In genomic region chr11:3963155-3963554, GRCm38 (mm10) we compare ENCODE assay signal across 8 mouse cellular contexts. TPM values are rescaled to one million over a fixed set of nuclear protein-coding genes. Genes with fewer than 3 reads are reported as not detected.
DNase-seq lines count a peak whose midpoint lies in the region; ATAC-seq and TF ChIP-seq lines count a peak whose summit lies in the region.

No protein-coding gene starts in this region.

- H3K27me3 ChIP-seq in thymus, adult 2 months (ENCODE audit: control insufficient read depth, insufficient read depth, low read length), result no peaks in the 10 kb centered on the region
- no peaks in the 10 kb centered on the region for H3K27me3 ChIP-seq in kidney, postnatal 0 days (ENCODE audit: insufficient read depth, low read length)
- H3K27me3 ChIP-seq in midbrain, postnatal 0 days (ENCODE audit: insufficient read depth, low read length), result no peaks in the 10 kb centered on the region

- H3K9ac ChIP-seq in kidney, postnatal 0 days (ENCODE audit: low read depth, low read length), result peak overlapping the region; percentile 64; the same call in 1 of the 2 replicates
- no peak overlapping the region for H3K9ac ChIP-seq in midbrain, postnatal 0 days (replicated peaks; ENCODE audit: low read length, poor library complexity, severe bottlenecking)

- H3K9me3 ChIP-seq in kidney, postnatal 0 days (replicated peaks; ENCODE audit: low read length), result no peaks in the 10 kb centered on the region
- no peaks in the 10 kb centered on the region for H3K9me3 ChIP-seq in midbrain, postnatal 0 days (ENCODE audit: low read length)

- peaks cover 9% of the 10 kb centered on the region; the same call in 1 of the 2 replicates for H3K4me1 ChIP-seq in thymus, adult 2 months (replicated peaks; ENCODE audit: control insufficient read depth, insufficient read depth, low read length)
- 0 out of 2 replicates have a peak, but pooled peaks cover 6% of the 10 kb centered on the region for H3K4me1 ChIP-seq in kidney, postnatal 0 days (replicated peaks; ENCODE audit: insufficient read depth, low read length)
- H3K4me1 ChIP-seq in midbrain, postnatal 0 days (ENCODE audit: insufficient read depth, low read length), result 0 out of 2 replicates have a peak, but pooled peaks cover 6% of the 10 kb centered on the region

- H3K4me3 ChIP-seq in thymus, adult 2 months (ENCODE audit: control insufficient read depth, insufficient read depth, low read length), result peak overlapping the region; percentile 30
- H3K4me3 ChIP-seq in kidney, postnatal 0 days (replicated peaks; ENCODE audit: low read depth, low read length), result 0 out of 2 replicates have a peak overlapping the region, but pooled peaks have one; percentile 64
- H3K4me3 ChIP-seq in midbrain, postnatal 0 days (ENCODE audit: low read depth, low read length), result peak overlapping the region; percentile 76

- no peak for TF ChIP-seq CTCF in thymus, adult 2 months (IDR thresholded peaks at IDR 0.05; ENCODE audit: borderline replicate concordance, control insufficient read depth, extremely low read depth, insufficient read depth, low read length, poor library complexity)
- no peak for TF ChIP-seq CTCF in kidney, postnatal 0 days (IDR thresholded peaks at IDR 0.05; ENCODE audit: low read depth)
- TF ChIP-seq CTCF in midbrain, postnatal 0 days (IDR thresholded peaks at IDR 0.05), result no peak

- WGBS in thymus, adult 2 months, result 88% methylated on average over 10 of the region's 10 CpGs
- 87% methylated on average over 10 of the region's 10 CpGs for WGBS in kidney, postnatal 0 days
- WGBS in midbrain, postnatal 0 days, result 82% methylated on average over 10 of the region's 10 CpGs

- ATAC-seq in cerebellum, adult (ENCODE audit: insufficient number of reproducible peaks, low FRiP score, low TSS enrichment), result no peak
- peak; percentile 38; the same call in 1 of the 2 replicates for ATAC-seq in kidney, postnatal 0 days (replicated peaks; ENCODE audit: low FRiP score, low read depth)
- no peak; the same call in 1 of the 2 replicates for ATAC-seq in midbrain, postnatal 0 days (ENCODE audit: low FRiP score)

- DNase-seq in cerebellum, adult 9-10 months, result peak; percentile 20
- DNase-seq in thymus, adult 2 months, result peak; percentile 22
- DNase-seq in thymus, postnatal 0 days (ENCODE audit: low spot score), result no peak
- DNase-seq in kidney, postnatal 0 days (ENCODE audit: low spot score), result no peak
- no peak for DNase-seq in midbrain, postnatal 0 days (ENCODE audit: low spot score)
- DNase-seq in layer of hippocampus, postnatal 25 days (ENCODE audit: extremely low spot score in 1 of 2, low spot score in 1 of 2), result no peak
- DNase-seq in thymus, postnatal 25 days, result no peak

- peak overlapping the region; percentile 74; the same call in 1 of the 2 replicates for H3K4me2 ChIP-seq in kidney, postnatal 0 days (ENCODE audit: low read length)
- peak overlapping the region; percentile 81; the same call in 1 of the 2 replicates for H3K4me2 ChIP-seq in midbrain, postnatal 0 days (ENCODE audit: low read depth, low read length, poor library complexity, severe bottlenecking)

- no peaks in the 10 kb centered on the region for H3K36me3 ChIP-seq in thymus, adult 2 months (ENCODE audit: control insufficient read depth, insufficient read depth, low read length)
- H3K36me3 ChIP-seq in kidney, postnatal 0 days (ENCODE audit: insufficient read depth, low read length), result peaks cover 3% of the 10 kb centered on the region; the same call in 1 of the 2 replicates
- H3K36me3 ChIP-seq in midbrain, postnatal 0 days (ENCODE audit: insufficient read depth, low read length), result no peaks in the 10 kb centered on the region

- peak overlapping the region; percentile 21; the same call in 1 of the 2 replicates for H3K27ac ChIP-seq in thymus, adult 2 months (ENCODE audit: control insufficient read depth, insufficient read depth, low read length)
- H3K27ac ChIP-seq in kidney, postnatal 0 days, result peak overlapping the region; percentile 84; the same call in 1 of the 2 replicates
- H3K27ac ChIP-seq in midbrain, postnatal 0 days (ENCODE audit: low read depth, low read length), result peak overlapping the region; percentile 58; the same call in 1 of the 2 replicates

- TF ChIP-seq POLR2A in thymus, adult 2 months (IDR thresholded peaks at IDR 0.05; ENCODE audit: control insufficient read depth, extremely low read depth, insufficient read depth, low read length, poor library complexity), result no peak

RNA-seq across cellular contexts. Expression of gene Pes1, which starts 0.6 kb away (rescaled TPM):
- 53.1 and 55.6 TPM in 2 replicates for polyA plus RNA-seq in thymus, adult 2 months (2012; rRNA removed)
- polyA plus RNA-seq in thymus, postnatal 0 days (2015; fragmentation: Nextera tagmentation; extraction: Ambion mirVana), result 54.9 and 66.4 TPM in 2 replicates
- polyA plus RNA-seq in kidney, postnatal 0 days (2015; fragmentation: Nextera tagmentation; extraction: Ambion mirVana), result 55.0 and 61.7 TPM in 2 replicates
- 36.1 and 37.7 TPM in 2 replicates for total RNA-seq in midbrain, postnatal 0 days (2014; rRNA removed)
- polyA plus RNA-seq in midbrain, postnatal 0 days (2015; fragmentation: Nextera tagmentation; extraction: Ambion mirVana), result 49.0 TPM in 2 replicates
- 10 to 100 TPM; 41.8 to 46.5 TPM for total RNA-seq in layer of hippocampus, postnatal 25 days (2021)

RNA-seq across cellular contexts. Expression of gene 4930556J24Rik, which starts 13.4 kb away (rescaled TPM):
- not detected in 2 replicates for polyA plus RNA-seq in thymus, adult 2 months (2012; rRNA removed)
- 0.10 TPM in 1 of 2 replicates, not detected in the other for polyA plus RNA-seq in thymus, postnatal 0 days (2015; fragmentation: Nextera tagmentation; extraction: Ambion mirVana)
- polyA plus RNA-seq in kidney, postnatal 0 days (2015; fragmentation: Nextera tagmentation; extraction: Ambion mirVana), result 0.61 and 1.2 TPM in 2 replicates
- total RNA-seq in midbrain, postnatal 0 days (2014; rRNA removed), result 0.16 TPM in 1 of 2 replicates, not detected in the other
- polyA plus RNA-seq in midbrain, postnatal 0 days (2015; fragmentation: Nextera tagmentation; extraction: Ambion mirVana), result 0.26 TPM in 1 of 2 replicates, not detected in the other
- under 1 TPM in 1 of 2 experiments, not detected in 1; 0.22 TPM for total RNA-seq in layer of hippocampus, postnatal 25 days (2021)

RNA-seq across cellular contexts. Expression of gene Gal3st1, which starts 20.3 kb away (rescaled TPM):
- polyA plus RNA-seq in thymus, adult 2 months (2012; rRNA removed), result 1.7 and 2.1 TPM in 2 replicates
- 0.17 and 0.39 TPM in 2 replicates for polyA plus RNA-seq in thymus, postnatal 0 days (2015; fragmentation: Nextera tagmentation; extraction: Ambion mirVana)
- polyA plus RNA-seq in kidney, postnatal 0 days (2015; fragmentation: Nextera tagmentation; extraction: Ambion mirVana), result 26.2 and 30.3 TPM in 2 replicates
- total RNA-seq in midbrain, postnatal 0 days (2014; rRNA removed), result 17.0 and 20.9 TPM in 2 replicates
- polyA plus RNA-seq in midbrain, postnatal 0 days (2015; fragmentation: Nextera tagmentation; extraction: Ambion mirVana), result 12.7 and 14.4 TPM in 2 replicates
- 10 to 100 TPM; 22.4 to 22.8 TPM for total RNA-seq in layer of hippocampus, postnatal 25 days (2021)

RNA-seq across cellular contexts. Expression of gene Tcn2, which starts 31.2 kb away (rescaled TPM):
- 49.4 and 60.3 TPM in 2 replicates for polyA plus RNA-seq in thymus, adult 2 months (2012; rRNA removed)
- polyA plus RNA-seq in thymus, postnatal 0 days (2015; fragmentation: Nextera tagmentation; extraction: Ambion mirVana), result 25.5 and 27.1 TPM in 2 replicates
- polyA plus RNA-seq in kidney, postnatal 0 days (2015; fragmentation: Nextera tagmentation; extraction: Ambion mirVana), result 233 and 274 TPM in 2 replicates
- total RNA-seq in midbrain, postnatal 0 days (2014; rRNA removed), result 20.9 and 28.8 TPM in 2 replicates
- polyA plus RNA-seq in midbrain, postnatal 0 days (2015; fragmentation: Nextera tagmentation; extraction: Ambion mirVana), result 22.0 and 27.0 TPM in 2 replicates
- 10 to 100 TPM; 19.0 to 19.2 TPM for total RNA-seq in layer of hippocampus, postnatal 25 days (2021)

RNA-seq across cellular contexts. Expression of gene Slc35e4, which starts 48.7 kb away (rescaled TPM):
- polyA plus RNA-seq in thymus, adult 2 months (2012; rRNA removed), result 3.6 and 3.9 TPM in 2 replicates
- polyA plus RNA-seq in thymus, postnatal 0 days (2015; fragmentation: Nextera tagmentation; extraction: Ambion mirVana), result 0.87 and 0.99 TPM in 2 replicates
- 6.6 and 6.9 TPM in 2 replicates for polyA plus RNA-seq in kidney, postnatal 0 days (2015; fragmentation: Nextera tagmentation; extraction: Ambion mirVana)
- total RNA-seq in midbrain, postnatal 0 days (2014; rRNA removed), result 48.2 and 56.5 TPM in 2 replicates
- 27.3 and 27.4 TPM in 2 replicates for polyA plus RNA-seq in midbrain, postnatal 0 days (2015; fragmentation: Nextera tagmentation; extraction: Ambion mirVana)
- total RNA-seq in layer of hippocampus, postnatal 25 days (2021), result 10 to 100 TPM; 16.8 to 18.0 TPM

Comparison
In these comparisons a context has a peak if more than half of its experiments do, and no peak if none do; other contexts are left out.
1. DNase-seq: peak in cerebellum, adult 9-10 months (single experiment) and thymus, adult 2 months (single experiment); none in thymus, postnatal 0 days (single experiment), kidney, postnatal 0 days (single experiment), midbrain, postnatal 0 days (single experiment), layer of hippocampus, postnatal 25 days (0 of 2) and thymus, postnatal 25 days (single experiment).
2. H3K27ac ChIP-seq: peak in every context shown above with its lines; median percentile 84 in kidney, postnatal 0 days; 58 in midbrain, postnatal 0 days; 21 in thymus, adult 2 months.
3. Peak in every context shown above with its lines, with median percentiles within 50 percentile points of each other: H3K4me3 ChIP-seq.